Mouse (Mus musculus) lung, postnatal 36 days (tissue): ENCODE measurements around the gene Haspin.
A peak's percentile ranks its signal among the peaks of the same experiment; 100 is the strongest.

ENCODE experiments used
- DNase-seq: peaks from one replicate; pipeline ENCODE4 v3.0.0; 2022; ENCODE audit warnings: mixed read lengths

The Haspin gene

DNA sequence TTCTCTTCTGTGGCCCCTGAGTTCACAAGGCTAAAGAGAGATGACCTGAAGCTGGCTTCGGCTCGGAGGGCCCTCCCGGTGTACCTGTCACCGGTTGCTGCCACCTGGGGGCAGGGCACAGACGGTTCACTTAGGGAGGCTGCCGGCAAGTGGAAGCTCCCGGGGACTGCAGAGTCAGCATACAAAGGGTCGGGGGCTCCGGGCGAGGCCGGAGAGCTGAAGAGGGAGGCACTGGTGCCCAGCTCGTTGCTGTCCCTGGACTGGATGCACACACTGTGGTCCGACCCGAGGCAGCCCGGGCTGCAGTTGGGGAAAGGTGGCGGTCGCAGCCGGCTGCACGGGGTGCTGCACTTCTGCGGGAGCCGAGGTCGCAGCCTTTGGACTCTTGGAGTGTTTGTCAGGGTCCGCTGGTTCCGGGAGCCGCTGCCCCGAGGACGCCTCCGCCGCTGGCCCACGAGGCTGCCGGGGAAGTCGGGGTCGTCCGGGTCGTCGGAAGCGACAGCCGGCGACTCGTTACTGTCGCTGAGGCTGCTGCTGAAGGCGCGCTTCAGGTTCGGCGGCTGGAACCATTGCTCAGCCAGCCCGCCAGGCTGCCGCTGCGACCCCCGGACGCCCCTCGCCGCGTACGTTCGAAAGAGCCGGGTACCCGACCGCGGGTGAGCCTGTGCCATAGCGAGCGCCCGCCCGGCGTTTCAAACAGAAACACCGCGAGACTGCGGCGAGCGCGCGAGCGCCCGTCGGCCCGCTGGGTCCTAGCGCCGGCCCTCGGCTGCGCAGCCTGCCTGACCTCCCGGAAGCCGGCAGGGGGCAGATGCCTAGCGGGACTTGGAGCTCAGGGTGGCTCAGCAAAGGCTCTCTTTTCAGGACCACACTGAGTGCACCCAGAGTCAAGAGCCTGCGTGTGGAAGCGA lies at the start of gene Haspin:
Haspin (minus strand) TSS at position 704 of the 911 bp plus-strand sequence.
- DNase-seq: peak; percentile 94

DNA sequence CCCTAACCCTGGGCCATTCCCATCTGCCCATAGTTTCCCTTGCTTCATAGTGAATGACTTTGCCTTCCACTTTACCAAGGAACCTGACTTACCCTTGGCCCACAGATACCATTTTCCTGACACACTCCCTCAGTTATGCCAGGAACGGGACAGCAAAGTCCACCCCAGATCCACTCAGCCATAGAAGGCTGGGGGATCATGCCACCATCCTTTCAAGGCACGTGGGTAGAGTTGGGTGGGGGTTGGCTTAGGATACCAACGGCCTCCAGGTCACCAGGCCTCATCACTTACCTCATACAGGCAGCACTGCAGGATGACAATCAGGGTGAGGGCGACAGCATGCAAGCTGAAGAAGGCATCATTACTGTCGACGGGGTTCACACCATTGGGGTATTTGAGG lies 49.1 kb upstream of the Haspin start:
- DNase-seq: no peak

DNA sequence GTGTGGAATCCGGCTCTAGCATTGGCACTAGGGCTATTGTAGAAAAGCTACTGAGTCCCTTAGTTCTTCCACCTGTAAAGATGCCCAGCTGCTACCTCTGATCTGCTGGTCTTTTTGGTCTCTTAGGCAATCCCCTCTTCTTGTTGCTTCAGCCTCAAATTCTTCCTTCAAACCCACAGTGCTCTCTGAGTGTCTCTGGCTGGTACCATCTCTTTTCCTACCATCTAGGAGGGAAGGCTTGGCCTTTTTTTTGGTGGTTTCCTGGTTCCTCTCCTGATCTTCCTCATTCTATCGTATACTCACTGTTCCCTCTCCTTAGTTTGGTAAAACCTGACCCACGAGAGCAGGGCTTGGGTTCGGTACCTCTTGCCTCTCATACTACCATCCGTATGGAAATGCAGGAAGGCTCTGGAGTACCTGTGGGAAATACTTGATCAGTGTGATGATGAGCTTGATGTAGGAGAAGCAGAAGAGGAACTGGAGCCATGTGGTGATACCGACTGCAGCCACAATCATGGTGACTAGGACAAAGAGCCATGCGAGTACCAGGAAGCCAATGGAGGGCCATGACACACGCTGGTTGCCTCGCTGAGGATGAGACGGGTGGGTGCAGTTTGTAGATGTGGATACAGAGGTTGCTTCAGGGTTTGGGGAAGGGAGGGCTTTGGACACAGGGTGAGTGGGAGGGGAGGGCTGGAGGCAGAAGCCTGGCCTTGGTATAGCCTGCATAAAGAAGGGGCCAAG lies 48.0 kb upstream of the Haspin start:
- no peak for DNase-seq

DNA sequence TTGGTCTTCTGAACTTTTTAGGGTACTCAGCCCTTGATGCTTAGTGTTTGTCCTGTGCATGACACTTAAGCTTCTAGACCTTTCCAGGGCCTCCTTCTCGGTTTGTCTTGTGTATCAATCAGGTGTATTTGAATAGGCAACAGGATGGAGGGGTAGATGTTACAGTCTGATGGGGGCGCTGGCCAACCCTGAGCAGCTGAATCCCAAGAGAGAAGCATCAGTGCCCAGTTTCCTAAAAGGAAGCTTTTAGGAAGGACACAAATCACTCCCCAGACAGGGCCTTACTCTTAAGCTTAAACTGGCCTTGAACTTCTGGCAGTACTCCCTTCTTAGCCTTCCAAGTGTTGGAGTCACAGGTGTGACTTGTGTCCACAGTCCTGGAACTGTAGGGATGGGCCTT lies 39.8 kb upstream of the Haspin start:
- no peak for DNase-seq

DNA sequence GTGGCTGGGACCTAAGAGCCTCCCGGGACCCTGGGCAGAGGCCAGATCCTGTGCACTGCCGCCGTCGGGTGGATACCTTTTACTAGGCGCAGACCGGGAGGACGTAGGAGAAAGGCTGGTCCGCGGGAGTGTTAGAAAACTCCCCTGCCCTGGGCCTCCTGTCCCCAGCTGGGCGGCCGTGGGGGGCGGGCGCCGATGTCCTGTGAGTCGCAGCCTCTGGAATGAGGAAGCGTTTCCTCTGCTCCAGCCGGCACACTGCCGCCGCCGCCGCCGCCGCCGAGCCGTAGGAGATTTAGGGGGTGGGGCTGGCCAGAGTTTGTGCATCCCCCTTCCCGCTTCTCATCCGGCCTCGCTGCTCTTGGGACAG lies 39.4 kb upstream of the Haspin start:
- peak; percentile 90 for DNase-seq

DNA sequence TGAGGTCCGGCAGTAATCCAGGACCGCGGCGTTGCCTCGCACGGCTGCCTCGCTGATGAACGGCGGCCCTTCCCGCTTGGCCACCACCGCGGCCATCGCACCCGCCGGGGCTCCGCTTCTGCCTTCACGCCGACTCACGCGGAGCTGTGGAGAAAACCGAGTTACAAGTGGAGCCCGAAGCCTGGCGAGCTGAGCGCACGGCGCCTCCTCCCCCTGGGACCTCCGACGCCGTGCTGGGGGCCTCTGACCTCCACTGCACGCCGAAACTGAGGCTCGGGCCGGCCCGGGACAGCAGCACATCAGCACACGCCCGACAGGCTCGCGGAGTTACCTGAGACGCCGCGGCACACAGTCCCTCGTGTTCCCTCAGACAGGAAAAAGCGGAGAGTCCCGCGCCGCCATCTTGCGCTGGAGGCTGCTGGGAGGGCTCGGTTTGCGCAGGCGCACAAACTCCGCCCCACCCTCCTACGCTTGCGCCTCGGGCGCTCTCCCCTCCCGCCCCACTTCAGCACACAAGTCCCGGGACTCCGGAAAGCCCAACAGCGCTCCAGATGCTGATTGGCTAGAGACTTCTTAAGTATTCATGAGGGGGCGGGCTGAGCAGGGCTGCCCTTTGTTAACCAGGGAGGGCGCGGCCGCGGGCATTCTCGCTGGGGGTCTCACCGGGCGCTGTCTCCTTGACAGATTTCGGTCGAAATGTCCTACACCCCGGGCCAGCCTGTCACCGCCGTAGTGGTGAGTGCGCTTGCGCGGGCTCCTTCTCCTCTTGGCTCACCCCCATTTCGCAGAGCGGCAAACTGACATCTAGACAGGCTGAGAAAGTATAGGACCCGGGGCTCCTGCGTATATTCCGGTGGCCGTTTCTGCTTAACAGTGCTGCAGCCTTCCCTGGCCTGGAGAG lies 38.8 kb upstream of the Haspin start, which contains the start of the genes Emc6 and Tax1bp3:
Emc6 (minus strand) TSS at position 430 of the 901 bp plus-strand sequence.
Tax1bp3 (plus strand) TSS at position 476 of the 901 bp plus-strand sequence.
- peak; percentile 98 for DNase-seq

DNA sequence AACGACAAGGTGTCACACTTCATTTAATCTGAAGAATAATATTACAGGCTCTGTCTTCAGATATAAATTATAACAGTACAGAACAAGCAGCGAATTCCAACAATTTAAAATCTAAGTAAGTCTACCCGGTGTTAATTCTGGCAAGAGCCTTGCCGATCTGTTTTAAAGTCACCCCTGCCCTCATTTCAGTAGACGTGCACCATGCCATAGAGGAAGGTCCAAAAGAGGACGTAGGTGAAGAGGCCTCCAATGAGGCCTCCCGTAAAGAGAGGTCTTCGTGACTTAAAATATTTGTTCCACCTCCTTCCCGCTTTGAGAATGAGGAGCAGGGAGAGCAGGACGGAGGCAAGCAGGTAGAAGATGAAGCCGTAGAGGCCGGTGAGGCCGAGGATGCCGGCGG lies 38.1 kb upstream of the Haspin start:
- no peak for DNase-seq

DNA sequence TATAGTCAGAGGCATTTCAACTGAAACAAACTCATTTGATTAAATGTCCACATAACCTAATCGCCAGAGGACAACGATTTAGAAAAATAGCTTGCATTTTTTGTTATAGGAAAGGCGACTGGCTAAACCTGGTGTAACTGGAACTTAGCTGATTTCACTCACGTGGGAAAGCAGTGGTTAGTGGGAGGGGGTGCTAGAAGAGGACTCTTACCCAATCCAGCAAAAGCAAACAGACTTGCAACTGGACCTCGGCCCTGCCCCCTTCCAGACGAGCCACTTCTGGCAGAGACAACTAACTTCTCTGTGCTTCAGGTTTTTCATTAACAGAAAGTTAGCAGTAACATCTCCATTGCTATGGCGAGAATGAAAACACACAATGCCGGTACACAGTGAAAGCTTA lies 37.5 kb upstream of the Haspin start:
- DNase-seq: peak; percentile 90

DNA sequence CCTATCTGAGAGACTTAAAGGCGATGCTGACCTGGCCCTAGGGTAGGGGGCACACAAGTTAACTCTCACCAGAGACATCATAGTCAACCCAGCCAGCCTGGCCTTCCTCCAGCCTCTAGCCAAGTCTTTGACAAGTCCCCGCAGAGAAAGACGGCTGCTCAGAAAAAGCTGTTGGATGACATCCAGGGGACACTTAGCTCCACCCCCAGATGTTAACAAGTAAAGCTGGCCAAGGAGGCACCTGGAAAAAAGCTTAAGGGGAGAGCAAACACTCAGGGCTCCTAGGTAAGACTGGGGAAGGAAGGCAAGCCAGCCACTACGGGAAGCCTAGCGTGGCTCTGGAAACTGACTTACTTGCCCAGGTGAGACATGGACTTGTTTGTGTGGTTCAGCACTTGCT lies 34.1 kb upstream of the Haspin start:
- peak; percentile 93 for DNase-seq

DNA sequence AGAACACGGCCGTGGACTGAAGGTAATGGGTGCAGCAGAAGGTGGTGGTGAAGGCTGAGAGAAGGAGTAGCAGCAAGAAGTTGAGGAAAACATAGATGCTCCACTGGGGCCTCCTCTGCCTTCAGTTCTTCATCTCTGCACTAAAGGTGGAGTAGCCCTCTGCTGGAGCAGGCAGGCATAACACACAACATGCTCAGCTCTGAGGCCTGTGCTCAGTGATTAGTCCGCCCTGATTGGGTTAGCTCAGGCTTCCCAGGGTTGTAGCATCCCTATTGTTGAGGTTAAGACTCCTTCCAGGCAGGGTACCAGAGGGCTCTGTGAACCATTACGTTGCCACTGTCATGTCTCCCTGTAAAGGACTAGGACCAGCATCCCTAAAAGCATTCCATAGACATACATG lies 31.1 kb upstream of the Haspin start:
- DNase-seq: peak; percentile 84

DNA sequence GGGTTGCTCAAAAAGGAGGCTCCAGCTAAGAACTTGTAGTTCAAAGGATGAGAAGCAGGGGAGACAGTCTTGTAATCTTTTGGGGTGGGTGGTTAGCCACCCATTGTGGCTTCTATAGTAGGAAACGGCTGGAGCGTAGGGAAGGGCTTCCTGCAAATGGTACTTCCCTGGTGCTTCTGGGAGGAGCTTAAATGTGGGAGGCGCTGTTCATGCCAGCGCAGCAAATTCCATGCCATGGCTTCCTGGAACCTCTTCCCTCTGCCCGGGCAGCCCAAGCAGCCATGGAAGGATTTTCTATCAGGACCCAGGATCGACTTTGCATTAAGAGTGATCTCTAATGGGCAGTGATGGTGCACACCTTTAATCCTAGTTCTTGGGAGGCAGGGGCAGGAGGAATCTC lies 30.5 kb upstream of the Haspin start:
- DNase-seq: no peak

DNA sequence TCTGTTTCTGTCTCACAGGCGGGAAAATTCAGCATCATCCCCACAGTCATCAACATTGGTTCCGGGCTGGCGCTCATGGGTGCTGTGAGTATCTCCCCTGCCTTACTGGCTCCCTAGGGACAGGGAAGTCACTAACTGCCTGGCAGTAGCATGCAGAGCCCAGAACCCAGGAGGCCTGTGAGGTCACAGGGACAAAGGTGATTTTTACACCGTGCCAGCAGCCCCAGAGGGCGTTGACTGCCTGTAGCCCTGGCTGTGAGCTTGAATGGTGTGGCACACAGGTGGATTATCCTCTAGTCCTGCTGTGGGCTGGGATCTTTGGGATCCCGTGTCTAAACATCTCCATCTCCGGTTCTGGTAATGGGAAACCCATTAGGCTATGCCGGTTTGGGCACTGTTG lies 30.0 kb upstream of the Haspin start:
- DNase-seq: no peak

DNA sequence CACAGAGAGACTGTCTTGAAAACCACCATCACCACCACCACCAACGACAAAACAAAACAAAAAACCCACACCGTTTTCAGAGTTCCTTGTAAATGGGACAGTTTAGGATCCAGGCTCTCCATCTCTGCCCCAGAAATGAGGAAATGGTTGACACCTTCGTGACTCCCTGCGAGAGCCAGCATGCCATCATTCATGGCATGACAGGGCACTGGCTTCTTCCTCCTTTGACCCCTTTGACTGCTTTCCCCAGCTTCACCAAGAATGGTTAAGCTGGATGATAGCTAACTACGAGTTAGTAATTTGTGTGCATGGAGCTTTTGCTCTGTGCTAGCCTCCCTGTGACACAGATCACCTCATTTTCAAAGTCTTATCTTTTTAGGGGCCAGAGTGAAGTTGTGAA lies 24.2 kb upstream of the Haspin start:
- DNase-seq: no peak

DNA sequence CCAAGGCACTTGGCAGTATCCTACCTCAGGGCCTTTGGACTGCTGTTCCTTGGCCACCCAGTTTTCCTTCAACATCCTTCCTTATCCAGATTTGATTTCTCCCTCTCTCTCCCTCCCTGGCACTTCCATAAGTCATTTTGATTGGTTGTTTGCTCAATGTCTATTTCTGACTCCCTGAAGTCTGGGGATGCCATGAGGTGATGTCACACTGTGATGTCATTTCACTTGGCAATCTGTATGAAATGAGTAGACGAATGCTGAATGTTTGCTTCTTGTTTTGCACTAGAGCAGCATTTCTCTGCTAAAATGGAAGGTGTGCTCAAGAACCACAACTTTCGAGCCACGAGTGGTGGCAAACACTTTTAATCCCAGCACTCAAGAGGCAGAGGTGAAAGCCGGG lies 23.5 kb upstream of the Haspin start:
- no peak for DNase-seq

DNA sequence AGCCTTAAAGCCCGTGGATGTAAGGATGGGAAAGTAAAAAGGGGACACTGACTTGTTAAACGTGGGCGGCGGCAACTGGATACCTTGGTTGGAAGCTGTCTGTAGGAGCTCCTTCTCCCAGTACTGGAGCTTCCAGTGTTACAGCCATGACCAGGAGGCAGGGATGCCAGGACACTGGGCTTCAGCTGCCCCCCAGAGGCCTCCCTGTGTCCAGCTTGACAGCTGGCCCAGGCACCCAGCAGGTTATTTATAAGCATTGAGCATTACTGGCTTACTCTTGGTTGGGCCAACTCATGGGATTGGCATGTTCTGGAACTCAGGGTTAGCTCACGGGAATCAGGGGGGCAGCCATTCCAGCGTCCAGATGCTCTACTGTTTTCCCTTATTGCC lies 22.7 kb upstream of the Haspin start:
- peak; percentile 65 for DNase-seq

DNA sequence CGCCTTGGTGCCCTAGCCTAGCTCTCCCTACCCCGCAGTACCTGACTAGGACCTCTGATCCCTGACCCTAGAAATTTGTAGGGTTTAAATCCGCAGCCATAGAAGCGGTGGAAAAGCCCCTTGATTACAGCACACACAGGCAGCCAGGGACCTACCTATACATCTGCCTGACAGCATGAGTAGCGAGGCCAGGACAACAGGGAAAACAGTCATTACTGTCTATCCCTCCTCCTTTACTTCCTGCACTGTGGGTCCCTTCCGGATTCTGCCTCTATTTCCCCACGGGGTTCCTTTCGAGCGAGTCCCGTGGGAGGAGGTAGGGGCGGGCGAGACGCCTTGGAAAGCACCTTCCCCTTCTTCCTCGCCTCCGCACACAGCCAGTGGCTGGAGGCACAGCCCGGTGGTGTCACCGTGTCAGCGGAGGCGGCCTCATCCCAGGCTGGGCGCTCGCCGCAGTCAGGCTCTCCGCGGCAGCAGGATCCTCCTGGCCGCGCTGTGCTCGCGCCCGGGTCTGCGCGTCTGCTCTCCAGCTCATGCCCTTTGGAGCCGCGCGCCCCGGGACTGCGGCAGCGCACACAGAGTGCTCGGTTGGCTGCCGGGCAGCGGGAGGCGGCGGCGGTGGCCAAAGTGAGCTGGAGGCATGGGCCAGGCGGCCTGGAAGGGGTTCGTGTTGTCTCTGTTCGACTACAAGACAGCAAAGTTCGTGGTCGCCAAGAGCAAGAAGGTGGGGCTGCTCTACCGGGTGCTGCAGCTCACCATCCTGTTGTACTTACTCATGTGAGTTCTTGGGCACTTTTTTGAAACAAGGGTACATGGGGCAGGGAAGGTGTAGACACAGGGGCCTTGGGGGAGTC lies 22.1 kb upstream of the Haspin start, which contains the start of gene P2rx5:
P2rx5 (plus strand) TSS at position 465 of the 854 bp plus-strand sequence.
- DNase-seq: peak; percentile 54

DNA sequence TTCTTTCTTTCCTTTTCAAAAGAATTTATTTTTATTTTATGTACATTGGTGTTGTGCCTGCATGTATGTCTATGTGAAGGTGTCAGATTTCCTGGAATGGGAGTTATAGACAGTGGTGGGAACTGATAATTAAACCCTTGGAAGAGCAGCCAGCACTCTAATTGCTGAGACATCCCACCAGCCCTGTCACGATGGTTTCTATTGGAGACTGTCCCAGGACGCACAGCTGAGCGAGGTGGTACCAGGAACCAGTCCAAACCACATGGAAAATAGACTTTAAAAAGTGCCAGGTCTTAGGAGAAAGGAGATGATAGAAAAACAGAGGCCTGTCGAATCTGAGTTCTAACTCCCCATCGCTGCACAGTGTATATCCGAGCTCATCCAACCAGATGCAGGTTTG lies 17.0 kb upstream of the Haspin start:
- DNase-seq: no peak

DNA sequence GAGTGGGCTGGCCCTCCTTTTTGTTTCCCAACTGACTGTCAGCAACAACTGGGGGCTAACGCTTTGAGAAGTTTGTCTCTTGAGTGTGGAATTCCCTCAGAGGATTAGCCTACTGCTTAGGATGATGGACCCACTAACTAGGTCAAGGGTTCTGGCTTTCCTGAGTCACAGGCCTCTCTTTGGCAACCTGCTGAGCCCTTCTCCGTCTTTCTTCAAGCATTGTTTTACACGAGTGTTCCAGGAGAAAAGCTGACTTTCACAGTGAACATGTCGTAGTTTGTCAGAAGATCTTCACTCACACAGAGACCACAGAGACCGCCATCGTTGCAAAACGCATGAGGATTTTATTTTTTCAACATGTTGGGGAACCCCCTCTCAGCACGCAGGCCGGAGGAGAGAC lies 10.1 kb upstream of the Haspin start:
- no peak for DNase-seq

DNA sequence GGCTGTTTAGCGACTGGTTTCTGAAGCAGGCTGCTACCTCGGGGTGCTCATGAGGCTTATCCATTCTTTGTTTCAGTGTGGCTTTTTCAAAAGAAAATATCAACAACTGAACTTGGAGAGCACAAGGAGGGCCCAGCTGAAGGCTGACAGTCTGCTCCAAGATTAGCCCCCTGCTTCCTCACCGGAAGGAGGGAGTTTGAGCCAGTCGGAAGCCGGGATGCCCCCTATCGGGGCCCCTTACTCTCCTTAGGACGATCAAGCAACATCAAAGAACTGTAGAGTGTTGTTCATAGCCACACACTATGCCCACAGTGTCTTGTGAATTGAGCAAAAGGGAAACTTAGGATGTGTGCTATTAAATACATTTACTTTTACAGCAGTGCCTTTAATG lies 8.9 kb upstream of the Haspin start:
- no peak for DNase-seq

DNA sequence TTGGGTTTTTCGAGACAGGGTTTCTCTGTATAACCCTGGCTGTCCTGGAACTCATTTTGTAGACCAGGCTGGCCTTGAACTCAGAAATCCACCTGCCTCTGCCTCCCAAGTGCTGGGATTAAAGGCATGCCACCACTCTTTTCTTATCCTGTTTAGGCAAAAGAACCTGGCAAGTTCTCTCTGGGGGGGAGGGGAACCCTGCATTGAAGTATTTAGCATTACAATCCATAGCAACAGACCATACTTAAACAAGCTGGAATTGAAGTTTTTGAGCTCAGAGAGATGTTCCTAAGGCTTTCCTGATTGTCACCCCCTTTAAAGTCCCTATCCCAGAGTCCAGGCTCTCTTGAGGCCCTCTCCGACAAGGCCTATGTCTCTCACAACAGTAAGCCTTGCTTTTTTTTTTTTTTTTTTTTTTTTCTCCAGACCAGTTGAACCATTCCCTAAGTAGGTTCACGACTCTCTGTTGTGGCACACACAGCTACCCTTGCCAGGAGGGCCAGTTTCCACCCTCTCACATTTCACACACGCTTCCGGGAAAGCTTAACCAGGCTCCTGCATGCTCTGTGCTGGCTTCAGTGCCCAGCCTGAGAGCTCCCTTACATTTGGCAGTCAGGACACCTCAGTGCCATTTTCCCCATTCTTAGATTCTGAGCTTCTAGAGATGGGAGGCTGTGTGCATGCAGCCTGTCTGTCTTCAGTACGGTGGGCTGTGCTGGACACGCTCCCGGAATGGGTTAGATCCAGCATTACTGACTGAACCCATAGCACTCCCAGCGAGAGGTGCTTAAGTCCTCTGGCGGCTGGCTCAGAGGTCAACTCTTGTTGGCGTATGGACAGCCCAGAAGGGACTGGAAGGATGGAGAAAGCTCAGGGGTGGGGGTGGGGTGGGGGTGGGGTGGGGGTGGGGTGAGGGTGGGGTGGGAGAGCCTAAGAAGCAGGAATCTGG lies 8.2 kb upstream of the Haspin start:
- DNase-seq: no peak

DNA sequence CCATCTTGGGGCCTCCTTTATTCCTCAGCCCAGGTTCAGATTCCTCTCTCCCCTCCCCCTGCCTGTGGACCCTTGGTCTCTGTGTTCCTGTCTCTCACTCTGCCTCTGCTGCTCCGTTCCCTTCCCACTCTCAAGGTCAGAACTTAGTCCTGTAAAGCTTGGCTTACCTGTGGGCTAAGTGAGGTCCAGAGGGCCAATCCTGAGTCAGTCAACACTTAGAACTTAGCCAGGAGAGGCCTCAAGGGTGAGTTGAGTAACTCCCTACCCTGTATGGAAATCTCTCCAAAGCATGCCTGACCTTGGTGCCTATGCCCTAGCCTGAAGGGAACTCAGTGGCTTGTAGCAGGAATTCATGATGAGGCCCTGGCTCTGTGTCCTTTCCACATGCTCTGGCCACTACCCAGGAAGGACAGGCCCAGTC lies 6.2 kb upstream of the Haspin start:
- peak; percentile 80 for DNase-seq
